Mouse (Mus musculus) neural tube, embryonic 15.5 days (tissue): ENCODE measurements around the gene Fbxl2. TPM values are rescaled to one million over a fixed set of nuclear protein-coding genes. Genes with fewer than 3 reads are reported as not detected.

Source experiments
- ATAC-seq: fragments of 200-750 bp; cut with Nextera tagmentation; 2 replicates; pipeline ENCODE4 v1.8.0; 2017; ENCODE audit warnings: mild to moderate bottlenecking, moderate TSS enrichment, moderate library complexity; ENCODE audit not compliant: low FRiP score
- H3K27ac ChIP-seq: fragments of 300-500 bp; sonication (generic); replicated peaks from 2 replicates; pipeline ENCODE4 v1.5.1; 2015; ENCODE audit warnings: mild to moderate bottlenecking, inconsistent platforms
- H3K27me3 ChIP-seq: fragments of 300-500 bp; sonication (generic); replicated peaks from 2 replicates; pipeline ENCODE4 v1.6.1; 2015; ENCODE audit warnings: inconsistent platforms
- H3K36me3 ChIP-seq: fragments of 300-500 bp; sonication (generic); 2 replicates; pipeline ENCODE4 v1.6.1; 2015; ENCODE audit warnings: inconsistent platforms
- H3K4me1 ChIP-seq: fragments of 300-500 bp; sonication (generic); 2 replicates; pipeline ENCODE4 v1.6.1; 2015; ENCODE audit warnings: inconsistent platforms
- H3K4me2 ChIP-seq: fragments of 300-500 bp; sonication (generic); 2 replicates; pipeline ENCODE4 v1.6.1; 2015; ENCODE audit warnings: inconsistent platforms, mild to moderate bottlenecking, moderate library complexity
- H3K4me3 ChIP-seq: fragments of 300-500 bp; sonication (generic); replicated peaks from 2 replicates; pipeline ENCODE4 v1.5.1; 2015; ENCODE audit warnings: mild to moderate bottlenecking, inconsistent platforms
- H3K9ac ChIP-seq: fragments of 300-500 bp; sonication (generic); replicated peaks from 2 replicates; pipeline ENCODE4 v1.6.1; 2015; ENCODE audit warnings: mild to moderate bottlenecking, inconsistent platforms
- H3K9me3 ChIP-seq: fragments of 300-500 bp; sonication (generic); replicated peaks from 2 replicates; pipeline ENCODE4 v1.6.1; 2016; ENCODE audit warnings: inconsistent platforms
- WGBS: fragments of 180-500 bp; shearing (Covaris S2); methylation state at CpG from one replicate; pipeline ENCODE4 v1.1.7; 2015; ENCODE audit warnings: mixed read lengths; 5-methylcytosine and 5-hydroxymethylcytosine counted together
- polyA plus RNA-seq: library from polyadenylated mRNA; unstranded; fragments of >200 nt; fragmentation: Nextera tagmentation; extraction: Ambion mirVana; gene quantifications from 2 replicates; pipeline ENCODE4 v1.2.1, GENCODE M21; 2015

Gene Fbxl2
- polyA plus RNA-seq, 1 experiment from 2014 or later, result 28.4 TPM

DNA sequence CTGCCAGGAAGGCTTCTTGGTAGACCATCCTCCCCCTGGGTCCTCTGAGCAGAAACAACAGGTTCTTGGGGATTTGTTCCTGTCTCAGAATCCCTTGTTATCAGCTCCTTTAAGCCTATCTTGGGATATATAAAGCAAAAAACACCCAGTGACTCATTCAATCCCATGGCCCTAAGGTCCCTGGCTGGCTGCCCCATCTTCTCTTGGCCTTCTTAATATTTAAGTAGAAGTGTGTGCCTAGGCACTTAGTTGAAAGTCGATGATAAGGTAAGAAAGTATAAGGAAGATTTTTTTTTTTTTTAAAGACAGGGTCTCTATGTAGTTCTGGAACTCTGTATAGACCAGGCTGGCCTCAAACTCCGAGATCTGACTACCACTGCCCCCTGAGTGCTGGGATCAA is 63.5 kb downstream of the Fbxl2 start:
- no peaks in the 10 kb centered on the region for H3K27me3 ChIP-seq
- H3K9me3 ChIP-seq, result no peaks in the 10 kb centered on the region
- peaks cover 42% of the 10 kb centered on the region for H3K36me3 ChIP-seq
- no peak overlapping the region for H3K27ac ChIP-seq
- no peak overlapping the region for H3K4me2 ChIP-seq
- ATAC-seq, result no peak
- peaks cover 17% of the 10 kb centered on the region for H3K4me1 ChIP-seq
- H3K4me3 ChIP-seq, result no peak overlapping the region
- no peak overlapping the region for H3K9ac ChIP-seq
- WGBS, result 96% methylated on average over 2 of the region's 2 CpGs

DNA sequence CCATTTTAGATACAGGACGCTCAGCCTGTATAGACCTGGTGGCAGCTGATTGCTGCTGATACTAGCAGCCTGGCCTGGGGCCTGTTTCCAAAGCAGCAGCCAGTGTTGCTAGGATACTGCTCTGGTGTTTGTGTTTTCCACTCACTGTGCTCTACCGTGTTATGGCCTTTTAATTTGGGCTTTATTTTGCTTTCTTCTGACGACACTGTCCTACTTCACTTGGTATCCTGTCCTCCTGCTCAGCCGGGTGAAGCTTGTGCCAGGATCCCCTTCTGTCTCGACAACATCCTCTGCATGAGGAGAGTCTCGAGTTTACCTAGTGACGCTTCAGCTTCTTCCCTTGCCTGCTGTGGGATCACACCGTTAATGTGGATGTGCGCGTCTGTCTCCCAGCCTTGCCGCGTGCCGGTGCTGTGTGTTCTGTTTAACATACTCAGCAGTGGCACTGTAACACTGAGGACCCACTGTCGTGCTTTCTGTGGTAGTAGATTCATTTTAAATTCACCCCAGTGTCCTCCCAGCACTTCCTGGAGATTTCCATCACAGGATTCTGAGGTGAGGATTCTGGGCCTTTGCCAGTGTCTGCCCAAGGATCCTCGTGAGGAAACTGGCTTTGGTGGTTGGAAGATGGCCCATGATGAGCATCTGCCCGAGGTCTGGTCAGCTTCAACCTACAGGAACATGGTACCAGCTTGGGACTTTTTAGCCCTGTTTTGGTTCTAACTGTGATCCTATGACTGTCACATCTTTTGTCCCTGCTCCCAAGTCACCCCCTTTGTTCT is 64.7 kb downstream of the Fbxl2 start:
- ATAC-seq, result peak; percentile 75
- Histone ChIP-seq H3K4me2 (no peak overlapping the region), H3K4me1 (peaks cover 17% of the 10 kb centered on the region), H3K4me3 (no peak overlapping the region), H3K9ac (no peak overlapping the region), H3K27me3 (no peaks in the 10 kb centered on the region), H3K9me3 (no peaks in the 10 kb centered on the region), H3K36me3 (peaks cover 50% of the 10 kb centered on the region), H3K27ac (peak overlapping the region; percentile 66)
- WGBS, result 36% methylated on average over 16 of the region's 16 CpGs

DNA sequence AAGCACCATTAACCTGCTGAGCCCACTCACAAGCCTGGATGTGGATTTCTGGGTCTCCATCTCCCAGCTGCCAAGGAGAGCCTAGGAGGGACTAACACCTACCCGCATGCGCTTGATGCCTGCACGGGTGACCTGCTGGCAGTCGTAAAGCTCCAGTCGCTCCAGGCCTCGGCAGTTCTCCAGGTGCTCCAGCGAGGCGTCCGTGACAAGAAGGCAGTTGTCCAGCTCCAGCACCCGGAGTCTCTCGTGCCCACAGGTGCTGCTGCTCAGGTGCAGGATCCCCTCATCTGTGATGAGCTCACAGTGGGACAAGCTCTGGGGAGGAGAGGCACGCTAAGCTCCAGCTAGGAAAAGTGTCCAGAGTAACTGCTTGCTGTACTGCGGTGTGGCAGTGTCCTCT is 66.6 kb downstream of the Fbxl2 start:
- no peak overlapping the region for H3K4me3 ChIP-seq
- H3K9me3 ChIP-seq, result no peaks in the 10 kb centered on the region
- peaks cover 17% of the 10 kb centered on the region for H3K4me1 ChIP-seq
- H3K9ac ChIP-seq, result no peak overlapping the region
- 80% methylated on average over 13 of the region's 13 CpGs for WGBS
- ATAC-seq, result no peak
- peaks cover 52% of the 10 kb centered on the region for H3K36me3 ChIP-seq
- H3K4me2 ChIP-seq, result no peak overlapping the region
- H3K27ac ChIP-seq, result no peak overlapping the region
- no peaks in the 10 kb centered on the region for H3K27me3 ChIP-seq

GRCm38 (mm10) chr9:113978656-113979055 is 67.3 kb downstream of the Fbxl2 start:
- ATAC-seq, result no peak
- no peak overlapping the region for H3K4me2 ChIP-seq
- WGBS, result 84% methylated on average over 7 of the region's 7 CpGs
- no peak overlapping the region for H3K4me3 ChIP-seq
- peaks cover 17% of the 10 kb centered on the region for H3K4me1 ChIP-seq
- H3K27ac ChIP-seq, result no peak overlapping the region
- no peak overlapping the region for H3K9ac ChIP-seq
- H3K27me3 ChIP-seq, result no peaks in the 10 kb centered on the region
- peaks cover 55% of the 10 kb centered on the region for H3K36me3 ChIP-seq
- H3K9me3 ChIP-seq, result no peaks in the 10 kb centered on the region

DNA sequence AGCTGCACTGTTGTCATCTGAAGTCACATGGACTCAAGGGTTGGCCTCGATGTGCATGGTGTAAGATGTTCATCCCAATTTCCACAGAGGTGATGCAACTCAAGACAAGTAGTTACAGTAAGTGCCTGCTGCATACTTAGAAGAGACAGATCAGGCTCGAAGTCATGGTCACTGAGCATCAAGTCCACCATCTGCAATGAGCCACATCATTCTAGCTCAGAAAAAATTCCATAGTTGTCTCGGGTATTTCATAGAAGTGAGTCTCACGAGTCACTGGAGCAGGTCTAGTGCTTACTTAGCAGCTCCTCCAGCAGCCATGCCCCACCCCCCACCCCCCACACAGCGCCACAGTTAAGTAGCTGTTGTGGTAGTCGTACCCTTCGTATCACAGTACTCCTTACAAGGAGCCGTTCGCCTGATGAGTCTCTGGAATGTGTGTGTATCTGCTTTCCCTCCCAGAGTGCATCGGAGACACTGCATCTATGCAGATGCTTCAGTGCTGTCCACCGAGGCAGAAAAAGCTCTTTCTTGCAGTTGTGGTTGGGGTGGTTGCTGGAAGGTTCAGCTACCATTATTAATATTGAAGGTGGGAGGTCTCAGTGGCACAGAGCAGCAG is 68.7 kb downstream of the Fbxl2 start:
- Histone ChIP-seq H3K36me3 (peaks cover 65% of the 10 kb centered on the region), H3K9me3 (no peaks in the 10 kb centered on the region), H3K4me2 (no peak overlapping the region), H3K9ac (no peak overlapping the region), H3K4me3 (no peak overlapping the region), H3K27me3 (no peaks in the 10 kb centered on the region), H3K27ac (no peak overlapping the region), H3K4me1 (peaks cover 17% of the 10 kb centered on the region)
- WGBS, result 83% methylated on average over 11 of the region's 11 CpGs
- no peak for ATAC-seq

DNA sequence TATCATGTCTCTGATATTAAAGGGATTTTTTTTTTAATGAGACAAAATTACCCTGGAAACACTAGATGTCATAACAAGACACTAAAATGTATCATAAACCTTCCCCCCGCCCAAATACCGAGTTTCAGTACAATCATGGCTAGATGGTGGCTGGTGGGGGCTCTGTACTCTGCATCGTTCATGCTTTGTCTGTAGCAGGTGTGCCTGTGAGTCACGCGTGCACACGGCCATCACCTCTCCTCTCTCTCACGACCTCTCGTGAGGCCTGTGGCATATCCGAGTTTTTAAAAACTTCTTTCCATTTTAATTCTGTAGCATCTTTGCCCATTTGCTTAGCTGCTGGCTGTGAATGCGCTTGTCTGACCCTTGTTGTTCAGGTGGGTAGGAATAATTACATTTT is 69.7 kb downstream of the Fbxl2 start:
- Histone ChIP-seq H3K4me1 (peaks cover 11% of the 10 kb centered on the region), H3K27ac (no peak overlapping the region), H3K4me2 (no peak overlapping the region), H3K27me3 (no peaks in the 10 kb centered on the region), H3K36me3 (peaks cover 72% of the 10 kb centered on the region), H3K9ac (no peak overlapping the region), H3K9me3 (no peaks in the 10 kb centered on the region), H3K4me3 (no peak overlapping the region)
- no peak for ATAC-seq
- 93% methylated on average over 10 of the region's 10 CpGs for WGBS

DNA sequence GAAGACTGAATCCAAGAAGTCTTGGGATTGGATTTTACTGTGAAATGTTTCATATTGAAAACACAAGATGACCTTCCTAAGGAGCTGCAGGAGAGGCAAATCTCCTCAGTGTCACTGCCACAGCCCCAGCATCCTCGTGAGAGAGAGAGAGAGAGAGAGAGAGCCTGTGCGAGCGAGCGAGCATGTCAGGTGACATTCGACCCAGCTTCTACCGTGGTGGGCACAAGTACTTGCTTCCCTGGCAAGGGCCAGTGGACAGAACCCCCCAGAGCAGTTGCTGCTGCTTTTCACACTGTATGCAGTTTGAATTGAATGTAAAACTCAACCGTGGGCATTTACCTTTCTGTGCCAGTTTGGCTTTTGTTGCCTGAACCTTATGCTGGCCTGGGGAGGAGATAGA is 70.5 kb downstream of the Fbxl2 start:
- H3K27ac ChIP-seq, result no peak overlapping the region
- H3K27me3 ChIP-seq, result no peaks in the 10 kb centered on the region
- peaks cover 2% of the 10 kb centered on the region; the same call in 1 of the 2 replicates for H3K4me1 ChIP-seq
- no peak for ATAC-seq
- peaks cover 80% of the 10 kb centered on the region for H3K36me3 ChIP-seq
- no peak overlapping the region for H3K4me3 ChIP-seq
- WGBS, result 86% methylated on average over 7 of the region's 7 CpGs
- H3K9me3 ChIP-seq, result no peaks in the 10 kb centered on the region
- H3K4me2 ChIP-seq, result no peak overlapping the region
- no peak overlapping the region for H3K9ac ChIP-seq

DNA sequence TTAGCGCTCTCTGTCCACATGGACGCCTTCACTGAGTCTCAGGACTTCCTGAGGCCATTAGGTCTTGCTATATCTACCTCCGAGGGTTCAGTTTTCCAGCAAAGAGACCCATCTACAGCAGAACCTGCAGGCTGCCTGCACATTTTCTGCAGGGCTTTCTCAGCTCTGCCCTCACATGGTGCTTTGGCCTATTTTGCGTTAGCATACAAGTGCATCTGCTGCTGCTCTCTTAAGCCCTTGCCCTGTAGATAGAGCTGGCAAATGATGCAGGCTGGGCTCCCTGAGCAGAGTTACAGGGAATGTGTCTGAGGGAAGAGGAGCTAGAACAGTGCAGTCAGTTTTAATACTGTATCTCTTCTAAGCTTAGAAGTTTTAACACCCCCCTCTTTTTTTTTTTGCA is 71.0 kb downstream of the Fbxl2 start:
- ATAC-seq, result no peak
- WGBS, result 95% methylated on average over 4 of the region's 4 CpGs
- H3K4me3 ChIP-seq, result no peak overlapping the region
- no peak overlapping the region for H3K9ac ChIP-seq
- H3K27ac ChIP-seq, result no peak overlapping the region
- H3K36me3 ChIP-seq, result peaks cover 85% of the 10 kb centered on the region
- H3K4me1 ChIP-seq, result no peaks in the 10 kb centered on the region
- H3K4me2 ChIP-seq, result no peak overlapping the region
- H3K9me3 ChIP-seq, result no peaks in the 10 kb centered on the region
- no peaks in the 10 kb centered on the region for H3K27me3 ChIP-seq

- Histone ChIP-seq H3K4me1 (no peaks in the 10 kb centered on the region), H3K27me3 (no peaks in the 10 kb centered on the region), H3K9me3 (no peaks in the 10 kb centered on the region), H3K4me3 (no peak overlapping the region), H3K36me3 (peaks cover 87% of the 10 kb centered on the region), H3K9ac (no peak overlapping the region), H3K4me2 (no peak overlapping the region), H3K27ac (no peak overlapping the region)
- no peak for ATAC-seq
- 82% methylated on average over 4 of the region's 4 CpGs for WGBS
These were observed 72.1 kb downstream of the Fbxl2 start for GRCm38 (mm10) chr9:113973857-113974256.

- H3K9ac ChIP-seq, result no peak overlapping the region
- WGBS, result 78% methylated on average over 8 of the region's 8 CpGs
- no peaks in the 10 kb centered on the region for H3K27me3 ChIP-seq
- H3K36me3 ChIP-seq, result peaks cover 88% of the 10 kb centered on the region
- no peaks in the 10 kb centered on the region for H3K9me3 ChIP-seq
- ATAC-seq, result no peak
- no peaks in the 10 kb centered on the region for H3K4me1 ChIP-seq
- no peak overlapping the region for H3K27ac ChIP-seq
- no peak overlapping the region for H3K4me3 ChIP-seq
- H3K4me2 ChIP-seq, result no peak overlapping the region
These were observed 74.4 kb downstream of the Fbxl2 start for GRCm38 (mm10) chr9:113971615-113972014.

DNA sequence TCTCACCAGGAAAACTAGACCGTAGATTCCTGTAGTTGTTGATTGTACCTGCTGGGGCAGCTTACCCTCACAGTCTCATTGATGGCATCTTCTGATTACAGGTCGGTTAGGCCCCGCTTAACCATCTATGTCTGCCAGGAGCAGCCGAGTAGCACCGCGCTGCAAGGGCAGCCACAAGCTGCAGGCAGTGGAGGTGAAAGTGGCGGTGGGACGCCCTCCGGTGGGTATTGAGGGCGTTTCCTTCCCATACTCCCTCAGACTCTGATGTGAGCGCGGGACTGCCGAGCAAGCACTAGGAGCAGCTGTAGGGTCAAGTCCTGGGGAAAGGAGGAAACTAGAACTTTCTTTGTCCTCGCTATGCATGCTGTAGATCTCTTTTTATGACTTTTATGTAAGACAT is 76.0 kb downstream of the Fbxl2 start:
- H3K36me3 ChIP-seq, result peaks cover 88% of the 10 kb centered on the region
- no peak overlapping the region for H3K27ac ChIP-seq
- no peak overlapping the region for H3K9ac ChIP-seq
- H3K27me3 ChIP-seq, result no peaks in the 10 kb centered on the region
- no peak for ATAC-seq
- WGBS, result 93% methylated on average over 14 of the region's 14 CpGs
- no peak overlapping the region for H3K4me2 ChIP-seq
- H3K4me3 ChIP-seq, result no peak overlapping the region
- H3K4me1 ChIP-seq, result no peaks in the 10 kb centered on the region
- no peaks in the 10 kb centered on the region for H3K9me3 ChIP-seq

- H3K9me3 ChIP-seq, result no peaks in the 10 kb centered on the region
- H3K4me2 ChIP-seq, result no peak overlapping the region
- H3K27ac ChIP-seq, result no peak overlapping the region
- ATAC-seq, result no peak
- H3K4me3 ChIP-seq, result no peak overlapping the region
- peaks cover 88% of the 10 kb centered on the region for H3K36me3 ChIP-seq
- no peak overlapping the region for H3K9ac ChIP-seq
- no peaks in the 10 kb centered on the region for H3K4me1 ChIP-seq
- WGBS, result 96% methylated on average over 8 of the region's 8 CpGs
- no peaks in the 10 kb centered on the region for H3K27me3 ChIP-seq
These were observed 76.6 kb downstream of the Fbxl2 start for GRCm38 (mm10) chr9:113969399-113969798.
